Mouse (Mus musculus) thymus, adult 2 months (tissue): ENCODE measurements around the gene Iqcg.

Source experiments
- CTCF ChIP-seq: fragments of 200-500 bp; IDR thresholded peaks from 2 replicates; pipeline ENCODE4 v1.5.1; 2012; ENCODE audit warnings: mild to moderate bottlenecking, control low read depth, low read length, moderate library complexity, borderline replicate concordance; ENCODE audit not compliant: control insufficient read depth, poor library complexity, insufficient read depth; ENCODE audit errors: extremely low read depth
- POLR2A ChIP-seq: fragments of 200-500 bp; IDR thresholded peaks from 2 replicates; pipeline ENCODE4 v1.6.1; 2012; ENCODE audit warnings: mild to moderate bottlenecking, low read length, control low read depth, moderate library complexity; ENCODE audit not compliant: control insufficient read depth, poor library complexity, insufficient read depth; ENCODE audit errors: extremely low read depth

GRCm38 (mm10) chr16:33070928-33071327 is 14.9 kb upstream of the Iqcg start:
- TF ChIP-seq POLR2A (no peak), CTCF (no peak)
